Mouse (Mus musculus) intestine, embryonic 15.5 days (tissue): ENCODE results near the gene Emc1. TPM values are rescaled to one million over a fixed set of nuclear protein-coding genes. Genes with fewer than 3 reads are reported as not detected.

Source experiments
- ATAC-seq: fragments of 200-750 bp; cut with Nextera tagmentation; 2 replicates; pipeline ENCODE4 v1.8.0; 2017; ENCODE audit warnings: moderate TSS enrichment, moderate library complexity
- H3K27ac ChIP-seq: fragments of 300-500 bp; sonication (generic); 2 replicates; pipeline ENCODE4 v1.5.1; 2015; ENCODE audit warnings: mild to moderate bottlenecking, inconsistent platforms
- H3K27me3 ChIP-seq: fragments of 300-500 bp; sonication (generic); replicated peaks from 2 replicates; pipeline ENCODE4 v1.6.1; 2015; ENCODE audit warnings: inconsistent platforms
- H3K36me3 ChIP-seq: fragments of 300-500 bp; sonication (generic); 2 replicates; pipeline ENCODE4 v1.6.1; 2015; ENCODE audit warnings: inconsistent platforms
- H3K4me1 ChIP-seq: fragments of 300-500 bp; sonication (generic); replicated peaks from 2 replicates; pipeline ENCODE4 v1.6.1; 2015; ENCODE audit warnings: inconsistent platforms
- H3K4me2 ChIP-seq: fragments of 300-500 bp; sonication (generic); replicated peaks from 2 replicates; pipeline ENCODE4 v1.6.1; 2015; ENCODE audit warnings: mild to moderate bottlenecking, inconsistent platforms
- H3K4me3 ChIP-seq: fragments of 300-500 bp; sonication (generic); replicated peaks from 2 replicates; pipeline ENCODE4 v1.5.1; 2015; ENCODE audit warnings: inconsistent platforms
- H3K9ac ChIP-seq: fragments of 300-500 bp; sonication (generic); 2 replicates; pipeline ENCODE4 v1.6.1; 2015; ENCODE audit warnings: inconsistent platforms
- H3K9me3 ChIP-seq: fragments of 300-500 bp; sonication (generic); 2 replicates; pipeline ENCODE4 v1.6.1; 2016; ENCODE audit warnings: inconsistent platforms
- WGBS: fragments of 180-500 bp; shearing (Covaris S2); methylation state at CpG from one replicate; pipeline ENCODE4 v1.1.7; 2015; 5-methylcytosine and 5-hydroxymethylcytosine counted together
- polyA plus RNA-seq: library from polyadenylated mRNA; unstranded; fragments of >200 nt; fragmentation: Nextera tagmentation; extraction: Ambion mirVana; gene quantifications from 2 replicates; pipeline ENCODE4 v1.2.1, GENCODE M21; 2015

The Emc1 gene
- polyA plus RNA-seq: 21.2 TPM in 2 replicates

- under 1% methylated on average over 64 of the region's 64 CpGs for WGBS
- Histone ChIP-seq H3K4me1 (peaks cover 15% of the 10 kb centered on the region), H3K4me3 (peak within 1 kb of the TSS; percentile 83), H3K9me3 (no peaks in the 10 kb centered on the region), H3K4me2 (peak within 1 kb of the TSS; percentile 83), H3K36me3 (peaks cover 23% of the 10 kb centered on the region), H3K27ac (peak within 1 kb of the TSS; percentile 96), H3K27me3 (no peaks in the 10 kb centered on the region), H3K9ac (peak within 1 kb of the TSS; percentile 86)
- peak; percentile 97 for ATAC-seq
Observed at GRCm38 (mm10) chr4:139351931-139352711, at the start of gene Emc1, which contains the start of the genes Mrto4 and Ubr4. Emc1 (plus strand) TSS chr4:139352587. Mrto4 (minus strand) TSS chr4:139352576. Ubr4 (plus strand) TSS chr4:139352609.

DNA sequence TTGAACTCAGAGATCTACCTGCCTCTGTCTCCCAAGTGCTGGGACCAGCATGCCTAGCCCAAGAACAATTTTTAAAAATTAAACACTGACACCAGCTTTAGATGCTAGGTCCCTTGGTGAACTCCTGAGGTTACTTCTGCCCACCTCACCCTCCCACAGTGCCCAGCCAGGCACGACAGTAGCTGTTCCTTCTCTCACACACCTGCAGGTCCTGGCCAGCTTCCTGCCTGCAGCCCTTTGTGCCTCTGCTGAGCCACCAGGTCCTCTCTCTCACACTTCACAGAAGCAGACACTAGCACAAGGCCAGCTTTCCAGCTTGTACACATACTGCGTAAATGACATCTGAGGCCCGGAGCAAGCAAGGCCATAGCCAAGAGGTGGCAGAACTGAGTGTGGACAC, 46.9 kb upstream of the Emc1 start:
- no peak overlapping the region for H3K4me3 ChIP-seq
- no peak overlapping the region for H3K9ac ChIP-seq
- H3K27me3 ChIP-seq: no peaks in the 10 kb centered on the region
- no peak overlapping the region for H3K4me2 ChIP-seq
- H3K27ac ChIP-seq: no peak overlapping the region
- 93% methylated on average over 3 of the region's 3 CpGs for WGBS
- H3K4me1 ChIP-seq: 0 out of 2 replicates have a peak, but pooled peaks cover 6% of the 10 kb centered on the region
- no peaks in the 10 kb centered on the region for H3K36me3 ChIP-seq
- ATAC-seq: no peak
- H3K9me3 ChIP-seq: no peaks in the 10 kb centered on the region

DNA sequence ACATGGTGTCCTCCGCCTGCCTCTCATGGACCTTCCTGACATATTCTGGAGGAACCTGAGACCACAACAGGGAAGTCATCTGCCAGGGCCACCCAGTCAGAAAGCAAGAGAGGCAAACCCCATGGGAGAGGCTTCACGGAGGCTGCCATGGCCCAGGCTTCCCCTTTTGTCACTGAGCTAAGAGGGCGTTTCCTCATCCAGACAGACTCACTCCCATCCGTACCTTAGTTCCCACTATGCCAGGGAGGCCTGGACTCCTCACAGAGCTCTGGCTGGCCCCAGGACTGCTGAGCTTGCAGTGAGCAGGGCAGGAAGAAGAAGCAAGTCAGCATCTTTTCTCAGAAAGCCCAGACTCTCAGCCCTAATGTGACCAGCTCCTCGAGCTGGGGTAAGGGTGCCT, 44.5 kb upstream of the Emc1 start:
- Histone ChIP-seq H3K27ac (no peak overlapping the region), H3K36me3 (no peaks in the 10 kb centered on the region), H3K9me3 (no peaks in the 10 kb centered on the region), H3K4me3 (no peak overlapping the region), H3K27me3 (no peaks in the 10 kb centered on the region), H3K4me1 (peaks cover 17% of the 10 kb centered on the region; the same call in 1 of the 2 replicates), H3K4me2 (no peak overlapping the region), H3K9ac (no peak overlapping the region)
- ATAC-seq: no peak
- WGBS: 81% methylated on average over 5 of the region's 5 CpGs

GRCm38 (mm10) chr4:139309651-139310050, 42.7 kb upstream of the Emc1 start:
- Histone ChIP-seq H3K36me3 (no peaks in the 10 kb centered on the region), H3K27me3 (no peaks in the 10 kb centered on the region), H3K9me3 (no peaks in the 10 kb centered on the region), H3K4me1 (peaks cover 17% of the 10 kb centered on the region; the same call in 1 of the 2 replicates), H3K4me2 (peak overlapping the region; percentile 88), H3K27ac (peak overlapping the region; percentile 92; the same call in 1 of the 2 replicates), H3K9ac (peak overlapping the region; percentile 97), H3K4me3 (peak overlapping the region; percentile 91)
- no peak for ATAC-seq
- WGBS: 27% methylated on average over 6 of the region's 6 CpGs

DNA sequence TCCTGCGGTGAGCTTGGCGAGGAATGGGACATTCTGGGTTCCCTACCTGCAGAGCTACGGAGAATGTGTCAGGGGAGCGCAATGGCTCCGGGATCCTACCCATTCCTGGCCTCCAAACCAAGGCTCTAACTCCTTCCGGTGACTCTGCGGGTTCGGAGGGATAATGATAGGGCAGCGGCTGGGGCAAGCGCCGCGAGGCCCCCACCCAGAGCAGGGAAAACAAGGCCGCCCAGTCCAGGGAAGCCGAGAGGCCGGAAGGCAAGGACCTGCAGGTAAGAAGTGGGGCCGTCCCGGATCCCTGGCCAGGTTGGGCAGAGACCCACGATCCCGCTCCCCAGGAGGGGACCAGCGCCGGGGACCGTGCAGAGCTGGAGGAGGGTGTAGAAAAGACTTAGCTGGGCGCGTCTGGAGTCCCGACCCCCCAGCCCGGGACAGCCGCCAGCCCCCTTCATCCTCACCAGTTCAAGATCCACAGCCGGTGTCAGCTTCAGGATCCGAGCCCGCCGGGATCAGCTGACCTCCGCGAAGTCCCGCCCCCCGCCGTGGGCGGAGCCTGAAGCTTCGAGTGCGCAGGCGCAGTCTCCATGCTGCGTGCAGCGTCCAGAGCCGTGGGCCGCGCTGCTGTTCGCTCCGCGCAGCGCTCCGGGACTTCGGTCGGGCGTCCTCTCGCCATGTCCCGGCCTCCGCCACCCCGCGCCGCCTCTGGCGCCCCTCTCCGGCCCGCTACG, 42.1 kb upstream of the Emc1 start, which contains the start of the genes Pqlc2 and Akr7a5:
TSS of gene Pqlc2 (minus strand) at position 538 of the 728 bp plus-strand sequence.
TSS of gene Akr7a5 (plus strand) at position 574 of the 728 bp plus-strand sequence.
- peak within 1 kb of the TSS; percentile 97 for H3K9ac ChIP-seq
- no peaks in the 10 kb centered on the region for H3K9me3 ChIP-seq
- H3K4me1 ChIP-seq: peaks cover 17% of the 10 kb centered on the region; the same call in 1 of the 2 replicates
- H3K27me3 ChIP-seq: no peaks in the 10 kb centered on the region
- peak within 1 kb of the TSS; percentile 88 for H3K4me2 ChIP-seq
- H3K4me3 ChIP-seq: peak within 1 kb of the TSS; percentile 91
- peak within 1 kb of the TSS; percentile 92 for H3K27ac ChIP-seq
- WGBS: under 1% methylated on average over 63 of the region's 63 CpGs
- peak; percentile 90 for ATAC-seq
- H3K36me3 ChIP-seq: 0 out of 2 replicates have a peak, but pooled peaks cover 2% of the 10 kb centered on the region

DNA sequence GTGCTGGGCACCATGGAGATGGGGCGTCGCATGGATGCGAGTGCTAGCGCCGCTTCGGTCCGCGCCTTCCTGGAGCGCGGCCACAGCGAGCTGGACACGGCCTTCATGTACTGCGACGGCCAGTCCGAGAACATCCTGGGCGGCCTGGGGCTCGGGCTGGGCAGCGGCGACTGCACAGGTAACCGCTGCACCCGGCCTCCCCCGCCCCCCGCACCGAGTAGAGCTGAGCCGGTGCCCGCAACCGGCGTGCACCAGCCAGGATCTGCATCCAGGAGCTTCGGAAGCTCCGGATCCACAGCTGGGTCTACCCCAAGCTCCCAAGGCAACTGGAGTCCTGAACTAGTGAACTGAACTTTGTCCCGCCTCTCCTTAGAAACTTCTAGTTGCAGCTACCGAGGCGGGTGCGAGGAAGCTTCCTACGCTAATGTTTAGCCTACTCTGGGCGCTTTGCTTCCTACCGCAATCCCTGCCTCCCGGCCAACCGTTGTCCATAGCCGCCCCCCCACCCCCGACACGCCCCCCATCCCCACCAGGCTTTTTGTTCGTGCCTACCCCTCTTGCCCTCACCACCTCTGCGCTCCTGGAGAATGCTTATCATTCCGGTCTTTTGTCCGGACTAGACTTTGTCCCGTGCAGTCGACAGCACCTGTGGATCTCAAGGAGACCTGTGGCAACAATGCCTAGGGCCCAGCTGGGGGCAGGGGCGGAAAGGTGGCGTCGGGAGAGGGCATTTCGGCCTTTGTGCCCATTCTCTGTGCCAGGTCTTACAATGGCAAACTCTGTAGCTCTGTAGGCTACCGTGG, 41.3 kb upstream of the Emc1 start:
- peak overlapping the region; percentile 97 for H3K9ac ChIP-seq
- peak overlapping the region; percentile 92 for H3K27ac ChIP-seq
- peak overlapping the region; percentile 91 for H3K4me3 ChIP-seq
- peak overlapping the region; percentile 88 for H3K4me2 ChIP-seq
- 0 out of 2 replicates have a peak, but pooled peaks cover 9% of the 10 kb centered on the region for H3K36me3 ChIP-seq
- peak; percentile 75 for ATAC-seq
- peaks cover 17% of the 10 kb centered on the region; the same call in 1 of the 2 replicates for H3K4me1 ChIP-seq
- H3K27me3 ChIP-seq: no peaks in the 10 kb centered on the region
- H3K9me3 ChIP-seq: no peaks in the 10 kb centered on the region
- WGBS: under 1% methylated on average over 53 of the region's 53 CpGs

DNA sequence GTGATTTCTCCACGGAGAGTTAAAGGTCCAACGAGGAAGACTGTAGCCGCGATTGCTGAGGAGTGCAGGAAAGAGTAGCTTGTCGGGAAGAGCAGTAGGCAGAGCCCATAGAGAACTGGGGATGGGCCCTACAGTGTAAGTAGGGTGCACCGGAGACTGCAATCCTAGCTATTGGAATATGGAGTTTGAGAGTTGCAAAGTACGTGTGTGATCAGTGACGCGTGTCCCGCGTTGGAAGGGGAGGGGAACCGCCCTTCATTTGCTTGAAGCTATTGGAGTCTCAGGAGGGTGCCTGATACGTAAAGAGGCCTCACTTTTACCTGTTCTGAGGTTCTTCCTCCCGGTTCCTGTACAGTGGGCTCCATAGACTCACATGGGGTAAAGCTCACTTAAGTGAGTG, 40.7 kb upstream of the Emc1 start:
- Histone ChIP-seq H3K27ac (peak overlapping the region; percentile 92), H3K27me3 (no peaks in the 10 kb centered on the region), H3K9ac (peak overlapping the region; percentile 97), H3K9me3 (no peaks in the 10 kb centered on the region), H3K4me2 (peak overlapping the region; percentile 88), H3K4me3 (peak overlapping the region; percentile 91), H3K4me1 (peaks cover 17% of the 10 kb centered on the region; the same call in 1 of the 2 replicates), H3K36me3 (peaks cover 12% of the 10 kb centered on the region)
- WGBS: 14% methylated on average over 14 of the region's 14 CpGs
- ATAC-seq: peak; percentile 56

DNA sequence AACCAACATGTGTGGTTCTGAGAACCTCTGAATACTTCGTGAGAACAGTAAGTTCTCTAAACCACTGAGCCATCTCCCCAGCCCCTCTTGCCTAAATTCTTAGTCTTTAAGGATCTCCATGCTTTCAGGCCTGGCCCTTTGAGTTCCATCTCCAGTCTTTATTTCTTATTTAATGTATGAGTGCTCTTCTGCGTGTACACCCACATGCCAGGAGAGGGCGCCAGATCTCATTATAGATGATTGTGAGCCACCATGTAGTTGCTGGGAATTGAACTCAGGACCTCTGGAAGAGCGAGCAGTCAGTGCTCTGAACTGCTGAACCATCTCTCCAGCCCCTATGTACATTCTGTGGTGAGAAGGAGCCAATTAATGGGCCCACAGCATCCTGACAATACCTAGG, 39.8 kb upstream of the Emc1 start:
- ATAC-seq: no peak
- Histone ChIP-seq H3K9me3 (no peaks in the 10 kb centered on the region), H3K27ac (no peak overlapping the region), H3K36me3 (peaks cover 20% of the 10 kb centered on the region), H3K27me3 (no peaks in the 10 kb centered on the region), H3K4me2 (peak overlapping the region; percentile 88; the same call in 1 of the 2 replicates), H3K4me3 (no peak overlapping the region; the same call in 1 of the 2 replicates), H3K4me1 (peaks cover 17% of the 10 kb centered on the region; the same call in 1 of the 2 replicates), H3K9ac (no peak overlapping the region)
- 57% methylated on average over 4 of the region's 4 CpGs for WGBS

GRCm38 (mm10) chr4:139318449-139318848, 33.9 kb upstream of the Emc1 start:
- no peaks in the 10 kb centered on the region for H3K4me1 ChIP-seq
- H3K9ac ChIP-seq: no peak overlapping the region
- ATAC-seq: no peak
- 88% methylated on average over 11 of the region's 11 CpGs for WGBS
- H3K36me3 ChIP-seq: peaks cover 30% of the 10 kb centered on the region
- H3K27me3 ChIP-seq: no peaks in the 10 kb centered on the region
- no peak overlapping the region for H3K4me2 ChIP-seq
- no peaks in the 10 kb centered on the region for H3K9me3 ChIP-seq
- H3K27ac ChIP-seq: no peak overlapping the region
- H3K4me3 ChIP-seq: no peak overlapping the region

DNA sequence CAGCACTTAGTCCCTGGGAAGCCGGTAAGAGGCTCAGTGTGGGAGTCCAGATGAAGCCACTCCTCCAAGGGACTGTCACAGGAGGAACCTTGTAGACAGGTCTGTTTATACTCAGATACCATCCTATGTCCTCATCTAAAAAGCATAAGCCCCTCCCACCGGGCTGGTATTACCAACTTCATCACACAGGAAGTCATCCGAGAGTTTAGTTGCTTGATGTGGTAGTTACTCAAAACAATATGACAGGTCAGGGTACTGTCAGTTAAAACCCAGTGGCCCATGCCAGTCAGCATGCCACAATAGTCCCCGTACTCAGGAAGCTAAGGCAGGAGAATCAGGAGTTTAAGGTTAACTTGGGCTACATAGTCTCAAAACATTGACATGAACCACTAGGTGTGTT, 32.6 kb upstream of the Emc1 start:
- Histone ChIP-seq H3K4me3 (no peak overlapping the region), H3K4me2 (no peak overlapping the region), H3K4me1 (no peaks in the 10 kb centered on the region), H3K27me3 (no peaks in the 10 kb centered on the region), H3K27ac (no peak overlapping the region), H3K9me3 (no peaks in the 10 kb centered on the region), H3K9ac (no peak overlapping the region), H3K36me3 (peaks cover 30% of the 10 kb centered on the region)
- no peak for ATAC-seq
- 91% methylated on average over 4 of the region's 4 CpGs for WGBS

DNA sequence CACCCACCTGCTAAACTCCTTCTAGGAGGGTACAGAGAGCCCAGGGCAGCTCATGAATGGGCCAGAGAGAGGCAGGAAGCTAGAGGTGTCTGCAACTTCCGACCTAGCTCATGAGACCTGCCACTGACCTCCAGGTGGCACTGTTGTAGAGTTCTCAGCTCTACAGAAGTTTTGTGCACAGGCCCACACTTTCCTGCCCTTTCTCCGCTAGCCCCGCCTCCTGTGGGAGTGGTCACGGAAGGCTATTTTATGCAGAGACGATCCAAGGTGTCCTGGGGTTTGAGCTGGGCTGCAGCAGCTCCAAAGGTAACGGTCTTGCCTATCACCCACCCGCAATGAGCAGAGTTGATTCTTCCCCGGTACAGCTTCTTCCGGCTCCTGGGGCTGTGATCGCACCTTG, 21.8 kb upstream of the Emc1 start:
- no peaks in the 10 kb centered on the region for H3K36me3 ChIP-seq
- no peak overlapping the region for H3K27ac ChIP-seq
- H3K4me1 ChIP-seq: 0 out of 2 replicates have a peak, but pooled peaks cover 4% of the 10 kb centered on the region
- no peaks in the 10 kb centered on the region for H3K9me3 ChIP-seq
- H3K4me2 ChIP-seq: peak overlapping the region; percentile 64
- no peaks in the 10 kb centered on the region for H3K27me3 ChIP-seq
- ATAC-seq: peak; percentile 84
- WGBS: 8% methylated on average over 10 of the region's 10 CpGs
- H3K4me3 ChIP-seq: peak overlapping the region; percentile 33
- H3K9ac ChIP-seq: no peak overlapping the region
